Mouse (Mus musculus) kidney, postnatal 36 days (tissue): ENCODE results near the gene Olfr1415.
A peak's percentile ranks its signal among the peaks of the same experiment; 100 is the strongest.
"Not testable (repeated sequence)": the region's sequence is repeated elsewhere in the genome, so short reads cannot be mapped to it uniquely, and the experiment has no call there.

Experiments used
- DNase-seq, 2 experiments: peaks; one replicate each; pipeline ENCODE4 v3.0.0; 2021 to 2022; ENCODE audit warnings: mixed read lengths in 2 of 2

The Olfr1415 gene

GRCm38 (mm10) chr1:92496001-92496400 is at the start of gene Olfr1415:
Olfr1415 (minus strand) TSS chr1:92496101.
- DNase-seq = no peak

- DNase-seq = no peak
Observed at GRCm38 (mm10) chr1:92539071-92539470, 43.2 kb upstream of the Olfr1415 start.

- no peak for DNase-seq
Observed at GRCm38 (mm10) chr1:92536972-92537371, 41.1 kb upstream of the Olfr1415 start.

- DNase-seq = no peak
Observed at GRCm38 (mm10) chr1:92523764-92524163, 27.9 kb upstream of the Olfr1415 start.

DNA sequence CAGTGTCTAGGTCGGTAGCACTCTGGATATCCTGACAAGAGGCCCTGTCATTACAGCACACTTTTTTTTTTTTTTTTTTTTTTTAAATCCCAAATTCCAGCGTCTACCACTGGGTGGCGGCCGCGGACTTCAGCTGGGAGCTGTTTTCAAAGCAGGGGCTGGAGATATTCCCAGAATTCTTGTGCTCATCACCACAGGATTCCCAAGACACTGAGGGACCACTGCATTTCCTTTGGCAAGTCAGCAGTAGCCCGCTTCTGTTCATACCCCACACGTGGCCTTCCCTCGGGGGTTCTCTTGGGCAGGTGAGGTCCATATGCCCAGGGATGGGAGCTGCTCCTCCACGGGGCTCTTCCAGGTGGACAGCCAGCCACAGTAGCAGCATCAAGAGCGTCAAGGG is 25.5 kb upstream of the Olfr1415 start:
- peak; percentile 8 to 53 for DNase-seq

- no peak for DNase-seq
Observed at GRCm38 (mm10) chr1:92519046-92519445, 23.1 kb upstream of the Olfr1415 start.

DNA sequence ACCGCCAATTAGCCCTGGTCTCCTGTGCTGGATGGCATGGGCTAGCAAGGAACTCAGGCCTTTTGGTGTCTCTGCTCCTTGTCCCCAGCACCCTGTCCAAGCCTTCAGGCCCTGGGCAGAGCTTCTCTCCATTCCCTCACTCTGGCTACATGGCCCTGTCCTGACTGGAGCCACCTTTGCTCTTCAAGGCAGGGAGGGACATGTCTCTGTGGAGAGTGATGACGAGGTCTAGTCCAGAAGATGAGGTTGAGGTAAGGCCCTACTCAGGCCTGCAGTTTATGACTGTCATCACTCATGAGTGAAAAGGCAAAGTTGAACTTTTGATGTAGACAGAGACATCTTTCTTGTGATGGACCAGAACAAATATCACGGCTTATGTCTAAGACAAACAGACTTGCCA is 22.7 kb upstream of the Olfr1415 start, which contains the start of gene Olfr1414:
Gene Olfr1414, minus strand, starts transcription at position 101 of the 400 bp plus-strand sequence.
- no peak for DNase-seq

GRCm38 (mm10) chr1:92515390-92515789 is 19.5 kb upstream of the Olfr1415 start:
- no peak for DNase-seq

DNA sequence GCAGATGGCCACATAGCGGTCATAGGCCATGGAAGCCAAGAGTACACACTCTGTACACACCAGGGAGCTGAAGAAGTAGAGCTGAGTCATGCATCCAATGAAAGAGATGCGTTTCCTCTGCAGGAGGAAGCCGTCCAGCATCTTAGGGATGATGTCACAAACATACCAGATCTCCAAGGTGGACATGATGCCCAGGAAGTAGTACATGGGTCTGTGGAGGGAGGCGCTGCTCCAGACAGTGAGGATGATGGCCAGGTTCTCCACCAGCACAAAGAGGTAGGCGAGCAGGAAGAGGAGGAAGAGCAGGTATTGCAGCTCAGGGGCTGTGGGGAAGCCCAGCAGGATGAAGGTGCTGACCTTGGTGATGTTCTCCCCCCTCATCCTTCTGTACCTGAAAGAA is 15.7 kb upstream of the Olfr1415 start:
- not testable (repeated sequence) for DNase-seq

GRCm38 (mm10) chr1:92485013-92485412 is 10.9 kb downstream of the Olfr1415 start, which contains the start of gene Olfr1416:
Olfr1416 (minus strand) TSS chr1:92485113.
- DNase-seq = no peak

DNA sequence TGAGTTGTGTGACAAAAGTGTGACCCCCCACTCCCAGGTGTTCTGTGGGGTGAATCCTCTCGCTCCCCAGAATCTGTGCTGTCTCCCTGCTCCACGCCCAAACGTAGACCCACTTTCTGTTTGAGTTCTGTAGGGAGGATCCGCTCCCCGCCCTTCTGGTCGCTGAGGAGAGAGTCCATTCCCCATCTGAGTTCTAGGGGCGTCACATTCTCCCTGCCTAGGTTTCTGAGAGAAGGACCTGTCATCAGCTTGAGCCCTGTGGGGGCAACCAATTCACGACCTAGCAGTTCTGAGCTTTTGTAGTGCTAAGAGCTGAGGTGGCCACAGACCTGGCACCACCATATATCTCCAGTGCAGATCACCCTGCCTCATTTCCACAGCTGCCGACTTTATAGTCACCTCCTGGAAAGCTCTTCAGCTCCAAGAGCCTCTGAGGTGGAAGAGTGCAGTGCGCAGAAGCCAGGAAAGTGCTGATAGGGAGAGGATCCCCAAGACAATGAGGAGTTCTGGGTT is 21.8 kb downstream of the Olfr1415 start:
- peak in 1 of 2 experiments; percentile 3 for DNase-seq

- peak; percentile 91 to 98 for DNase-seq
Observed at GRCm38 (mm10) chr1:92473165-92474041, 22.5 kb downstream of the Olfr1415 start, which contains the start of gene Ndufa10. Ndufa10 (minus strand) TSS chr1:92473860.

DNA sequence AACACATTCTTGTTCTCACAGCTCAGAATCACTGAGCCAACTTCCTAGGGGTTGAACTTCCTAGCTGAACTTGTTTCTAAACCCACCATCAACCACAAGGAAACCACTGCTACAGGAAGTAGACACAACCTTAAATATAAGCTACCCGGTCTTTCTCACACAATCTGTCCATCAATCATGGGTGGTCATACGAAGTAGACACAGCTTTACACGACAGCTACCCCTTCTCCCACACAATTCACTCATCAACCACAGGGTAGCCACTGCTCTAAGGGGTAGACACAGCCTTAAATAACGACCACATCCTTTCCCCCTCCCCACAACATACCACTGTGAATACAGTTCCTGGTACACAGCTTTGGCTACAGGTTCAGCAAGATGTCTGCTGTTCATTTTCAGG is 27.0 kb downstream of the Olfr1415 start:
- no peak for DNase-seq

GRCm38 (mm10) chr1:92458416-92458815 is 37.5 kb downstream of the Olfr1415 start:
- no peak for DNase-seq

DNA sequence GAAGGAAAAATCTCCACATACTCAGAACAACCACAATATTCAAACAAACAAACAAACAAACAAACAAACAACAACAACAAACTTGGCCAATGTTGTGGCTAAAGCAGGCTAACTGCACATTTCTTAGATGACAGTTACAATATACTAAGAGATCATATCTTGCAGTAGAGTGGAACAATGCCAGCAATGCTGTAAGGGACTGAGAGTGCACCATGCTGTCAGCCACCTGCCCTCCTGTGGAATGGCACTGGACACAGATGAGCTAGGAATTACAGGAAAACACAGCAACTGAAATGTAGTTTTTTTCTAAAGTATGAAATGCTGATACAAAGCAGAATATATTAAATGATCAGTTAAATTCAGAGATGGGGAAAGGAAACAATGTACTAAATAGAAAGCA is 38.1 kb downstream of the Olfr1415 start:
- DNase-seq = no peak

DNA sequence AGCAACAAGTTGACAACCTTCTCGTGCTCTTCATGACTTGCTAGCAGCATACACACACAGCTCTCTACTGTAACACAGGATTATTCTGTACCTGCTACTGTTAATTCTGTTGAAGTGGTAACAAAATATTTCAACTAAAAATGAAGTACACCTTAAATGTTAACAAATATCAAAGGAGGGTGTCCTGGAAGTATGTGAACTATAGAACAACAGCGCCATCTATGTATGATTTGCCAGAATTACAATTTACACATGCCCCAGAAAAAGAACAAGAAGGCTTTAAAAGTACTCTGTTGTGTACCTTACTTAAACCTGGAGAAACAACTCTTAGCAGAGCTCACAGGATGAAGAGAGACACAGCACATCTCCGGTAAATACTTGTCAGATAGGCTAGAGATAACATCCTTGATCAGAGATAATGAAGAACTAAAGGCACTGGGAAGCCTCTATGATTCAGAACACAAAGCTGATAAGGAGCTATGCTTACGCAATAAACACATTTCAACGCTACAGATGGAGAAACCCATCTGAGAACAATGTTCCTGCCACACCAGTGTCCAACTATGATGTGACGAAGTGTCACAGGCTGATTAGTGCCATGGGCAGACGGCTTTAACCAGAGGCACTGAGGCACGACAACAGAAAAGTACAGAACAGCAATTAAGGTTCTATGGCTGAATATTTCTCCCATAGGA is 42.0 kb downstream of the Olfr1415 start:
- peak in 1 of 2 experiments; percentile 14 for DNase-seq

DNA sequence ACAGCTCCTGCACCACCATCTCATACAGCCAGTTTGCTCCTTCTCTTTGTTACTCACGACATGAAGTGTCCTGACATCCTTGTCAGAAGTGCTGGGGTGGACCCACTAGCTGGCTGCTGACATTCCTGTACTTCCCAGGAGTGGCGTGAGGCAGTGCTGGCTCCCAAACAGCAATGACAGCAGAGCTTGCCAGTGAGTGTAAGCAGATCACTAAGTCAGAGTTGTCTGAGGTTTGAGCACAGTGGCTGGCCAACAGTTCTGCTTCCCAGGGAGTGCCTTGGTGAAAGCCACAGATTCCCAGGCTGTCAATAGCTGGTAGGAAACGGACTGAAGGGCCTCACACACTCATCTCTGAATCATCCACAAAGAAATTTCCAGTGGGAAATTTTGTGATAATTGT is 47.6 kb downstream of the Olfr1415 start:
- DNase-seq = no peak

DNA sequence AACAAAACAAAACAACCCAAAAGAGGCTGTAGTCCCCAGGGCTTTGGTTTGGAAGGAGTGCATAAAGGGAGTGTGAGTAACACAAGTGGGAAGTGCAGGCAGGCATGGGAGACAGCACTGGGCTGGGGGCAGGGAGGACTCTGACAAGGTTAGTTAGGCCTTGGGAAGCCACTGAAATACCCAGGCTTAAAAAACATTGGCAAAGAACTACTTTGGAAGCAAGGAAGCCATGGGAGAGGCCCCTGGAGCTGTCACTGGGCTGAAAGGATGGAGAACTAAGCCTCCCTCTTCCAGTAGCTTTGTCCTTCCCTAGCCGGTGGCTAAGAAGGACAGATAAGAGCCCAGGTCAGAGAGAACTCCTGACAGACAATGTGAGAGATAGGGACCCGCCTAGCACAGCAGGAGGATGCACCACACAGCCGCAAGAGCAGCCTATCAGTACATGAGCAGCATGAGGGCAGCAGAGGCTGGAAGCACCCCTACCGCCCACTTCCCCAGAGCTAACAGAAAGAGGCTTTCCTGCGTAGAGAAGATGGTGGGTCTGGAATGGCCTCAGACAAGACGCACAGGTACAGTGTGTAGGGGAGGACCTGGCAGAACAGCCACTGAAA is 54.3 kb downstream of the Olfr1415 start:
- no peak for DNase-seq

GRCm38 (mm10) chr1:92440066-92440750 is 55.7 kb downstream of the Olfr1415 start:
- DNase-seq = no peak
